Mouse (Mus musculus) 416B (cell line): ENCODE measurements around the gene Lars2.
A peak's percentile ranks its signal among the peaks of the same experiment; 100 is the strongest.

Experiments used
- DNase-seq: peaks from one replicate; pipeline ENCODE4 v3.0.0; 2011; ENCODE audit warnings: low read depth

The Lars2 gene

DNA sequence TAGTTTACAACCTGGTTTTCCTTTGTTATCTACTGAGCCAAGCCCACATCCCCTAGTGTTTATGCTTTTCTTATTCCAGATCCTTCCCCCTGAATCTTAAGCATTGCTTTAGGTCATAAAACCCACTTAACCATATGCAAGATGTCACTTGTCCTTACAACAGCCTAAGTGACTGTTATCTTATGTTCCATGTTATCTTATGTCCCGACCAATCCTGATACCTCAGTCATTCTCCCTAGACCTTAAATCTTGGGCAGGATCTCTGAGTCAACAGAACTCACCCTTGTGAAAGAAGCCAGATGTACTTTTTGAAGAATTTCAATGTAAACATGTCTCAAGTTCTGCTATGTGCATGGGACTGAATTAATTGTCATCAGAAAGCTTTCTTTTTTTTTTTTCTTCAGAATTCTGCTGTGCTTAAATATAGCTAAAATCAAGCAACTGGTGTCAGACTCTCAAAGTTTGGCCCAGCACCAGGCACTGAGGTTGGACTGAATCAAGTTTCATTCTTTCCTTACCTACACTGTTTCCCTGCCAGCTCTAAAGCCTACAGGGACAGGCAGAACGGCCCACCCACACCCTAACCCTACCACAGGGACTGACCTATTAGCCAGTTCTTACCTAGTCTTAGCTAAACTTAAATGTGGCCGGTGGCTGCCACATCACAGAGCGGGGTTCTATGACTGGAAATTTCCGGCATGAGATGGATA lies 24.6 kb downstream of the Lars2 start:
- peak; percentile 13 for DNase-seq

DNA sequence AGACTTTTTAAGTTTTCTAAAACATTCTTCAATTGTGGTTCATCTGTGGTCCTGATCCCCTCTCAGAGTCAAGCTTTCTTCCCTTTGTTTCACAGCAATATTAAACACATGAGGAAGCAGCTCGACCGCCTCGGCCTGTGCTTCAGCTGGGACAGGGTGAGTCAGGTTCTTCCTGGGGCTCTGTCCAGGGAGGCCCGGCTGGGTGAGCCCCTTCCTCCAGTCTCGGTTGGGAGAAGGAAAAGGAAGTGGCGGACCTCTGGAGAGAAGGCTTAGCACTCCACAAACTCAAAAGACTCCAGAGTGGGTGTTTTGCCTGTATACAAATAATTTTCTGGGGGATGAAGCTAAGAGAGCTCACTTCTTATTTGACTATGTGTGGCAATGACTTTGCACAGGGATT lies 28.1 kb downstream of the Lars2 start:
- DNase-seq: no peak

DNA sequence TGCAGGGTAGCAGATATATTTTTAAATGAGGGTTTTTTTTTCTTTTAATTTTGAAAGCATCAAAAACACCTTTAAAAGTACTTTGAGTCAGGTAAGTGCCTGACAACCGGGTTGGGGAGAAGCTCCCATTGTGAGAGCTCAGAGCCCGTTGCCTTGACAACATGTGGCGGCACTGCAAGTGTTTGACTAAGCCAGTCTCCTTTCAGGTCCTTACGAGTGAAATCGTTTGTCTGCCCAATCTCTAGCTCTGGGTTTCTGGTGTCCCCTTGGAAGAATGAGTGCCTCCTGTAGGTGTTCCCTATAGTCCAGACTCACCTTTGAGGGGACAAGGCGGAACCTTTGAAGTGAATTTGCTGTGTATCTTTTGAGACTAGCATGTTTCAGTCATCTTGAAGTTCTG lies 31.0 kb downstream of the Lars2 start:
- DNase-seq: no peak

- DNase-seq: no peak
Measured at GRCm38 (mm10) chr9:123402215-123402614, 35.5 kb downstream of the Lars2 start.

DNA sequence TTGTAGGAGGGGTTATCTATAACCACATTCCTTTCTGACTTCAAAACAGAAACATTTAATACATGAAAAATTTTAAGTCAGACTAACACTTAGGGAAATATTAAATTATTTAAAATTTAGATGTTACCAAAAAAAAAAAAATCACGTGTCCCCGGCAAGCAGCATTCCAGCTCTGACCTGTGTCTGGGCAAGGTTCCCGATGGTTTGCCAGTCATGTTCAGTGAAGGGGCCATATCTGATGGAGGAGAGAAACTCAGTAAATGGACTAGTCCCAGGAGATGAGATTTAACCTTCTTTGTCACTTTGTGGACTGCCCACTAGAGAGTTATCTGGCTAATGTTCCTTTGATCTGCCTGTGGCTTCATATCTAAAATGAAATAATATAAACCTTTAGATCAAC lies 36.3 kb downstream of the Lars2 start:
- DNase-seq: no peak

GRCm38 (mm10) chr9:123405231-123405630 lies 38.5 kb downstream of the Lars2 start:
- DNase-seq: no peak

- DNase-seq: peak; percentile 37
Measured at GRCm38 (mm10) chr9:123408771-123409170, 42.0 kb downstream of the Lars2 start.

DNA sequence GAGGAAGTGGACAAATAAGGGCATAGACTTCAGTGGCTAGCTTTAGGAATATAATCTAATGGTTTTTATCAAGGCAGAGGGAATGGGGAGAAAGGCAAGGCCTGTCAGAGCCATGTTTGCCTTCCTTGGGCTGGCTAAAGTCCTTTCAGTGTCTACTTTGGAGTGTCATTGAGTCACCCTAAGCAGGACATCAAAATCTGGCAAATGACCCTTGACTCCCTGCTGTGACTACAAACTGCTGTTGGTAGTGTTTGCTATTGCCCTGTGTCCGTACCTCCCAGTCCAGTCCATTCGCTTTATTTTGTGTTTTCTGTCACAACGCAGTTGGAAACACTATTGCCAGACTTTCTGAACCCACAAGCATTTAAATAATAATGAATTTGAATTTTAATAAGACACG lies 63.1 kb downstream of the Lars2 start:
- DNase-seq: no peak

DNA sequence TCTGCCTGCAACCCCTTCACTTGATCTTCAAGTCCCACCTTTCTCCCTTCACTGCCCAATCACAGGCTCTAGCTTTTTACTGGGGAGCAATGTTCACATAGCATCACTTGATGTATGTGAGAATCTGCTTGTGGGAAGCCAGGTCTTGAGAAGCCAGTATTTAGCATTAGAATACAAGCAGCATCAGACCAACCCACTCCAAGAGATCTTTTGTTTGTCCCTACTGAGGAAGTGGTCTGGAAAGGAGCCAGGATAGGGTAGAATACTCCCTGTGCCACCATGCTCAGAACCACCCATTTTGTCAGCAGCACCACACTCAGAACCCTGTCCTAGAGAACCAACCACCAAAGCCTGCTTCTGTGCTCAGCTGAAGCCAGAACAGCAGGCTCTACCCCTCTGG lies 64.2 kb downstream of the Lars2 start:
- peak; percentile 67 for DNase-seq

GRCm38 (mm10) chr9:123438223-123438622 lies 71.5 kb downstream of the Lars2 start:
- no peak for DNase-seq

GRCm38 (mm10) chr9:123440230-123441058 lies 73.7 kb downstream of the Lars2 start:
- peak; percentile 44 for DNase-seq

DNA sequence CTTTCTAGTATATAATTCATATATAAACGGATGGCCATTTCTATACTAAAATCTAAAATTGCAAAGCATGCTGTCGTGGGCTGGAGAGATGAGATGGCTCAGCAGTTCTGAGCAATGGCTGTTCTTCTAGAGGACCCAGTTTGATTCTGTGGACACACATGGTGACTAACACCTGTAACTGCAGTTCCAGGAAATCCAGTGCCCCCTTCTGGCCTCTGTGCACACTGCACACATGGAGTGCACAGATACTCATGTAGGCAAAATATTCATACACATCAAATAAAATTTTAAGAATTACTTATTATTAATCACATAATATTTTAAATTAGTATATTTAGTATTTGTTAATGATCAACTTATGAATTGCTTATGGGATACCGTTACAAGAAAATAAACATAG lies 80.4 kb downstream of the Lars2 start:
- peak; percentile 40 for DNase-seq

- DNase-seq: no peak
Measured at GRCm38 (mm10) chr9:123448594-123448993, 81.9 kb downstream of the Lars2 start.

GRCm38 (mm10) chr9:123450174-123450573 lies 83.4 kb downstream of the Lars2 start:
- DNase-seq: peak; percentile 56

- peak; percentile 10 for DNase-seq
Measured at GRCm38 (mm10) chr9:123451772-123452171, 85.0 kb downstream of the Lars2 start.

GRCm38 (mm10) chr9:123456634-123457602 lies 90.2 kb downstream of the Lars2 start:
- no peak for DNase-seq

- peak; percentile 31 for DNase-seq
Measured at GRCm38 (mm10) chr9:123457603-123458002, 90.9 kb downstream of the Lars2 start.

DNA sequence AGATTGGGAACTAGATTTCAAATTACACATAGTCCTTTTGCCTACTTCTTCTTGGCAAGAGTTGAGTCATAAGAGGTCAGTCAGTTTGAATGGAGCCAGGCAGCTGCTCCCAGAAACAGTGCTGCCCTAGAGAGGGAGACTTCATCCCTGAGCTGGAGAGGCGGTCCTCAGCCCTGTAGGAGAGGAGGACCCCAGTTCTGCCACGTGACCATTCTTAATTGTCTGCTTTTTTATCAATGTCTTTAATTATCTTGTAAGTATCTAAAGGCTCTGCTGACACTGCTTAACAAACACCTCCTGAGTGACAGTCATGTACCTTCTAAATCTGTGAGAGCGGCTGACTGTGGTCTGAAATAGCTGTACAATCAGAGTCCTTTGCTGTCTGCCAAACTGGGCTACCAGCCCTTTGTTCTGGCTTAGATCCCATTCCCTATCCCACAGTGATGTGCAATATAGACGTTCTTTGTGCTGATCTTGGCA lies 100.5 kb downstream of the Lars2 start:
- no peak for DNase-seq

GRCm38 (mm10) chr9:123468406-123469085 lies 101.8 kb downstream of the Lars2 start:
- DNase-seq: no peak

DNA sequence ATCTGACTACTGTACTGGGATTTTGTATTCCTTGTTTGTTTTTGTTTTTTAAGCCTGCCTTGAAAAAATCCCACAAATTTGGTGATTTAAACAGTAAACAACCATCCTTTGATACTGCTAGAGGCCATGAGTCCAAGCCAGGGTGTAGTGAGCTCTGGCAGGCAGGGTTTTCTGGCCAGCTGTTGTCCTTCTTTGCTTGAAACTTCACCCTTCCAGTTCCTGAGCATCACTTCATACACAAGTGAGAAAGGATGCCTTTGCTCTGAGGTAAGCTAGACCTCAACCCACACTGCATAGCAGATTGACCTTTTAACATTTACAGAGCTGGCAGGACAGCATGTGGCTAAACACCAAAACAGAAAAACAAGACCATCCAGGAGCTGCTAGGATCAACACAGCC lies 102.4 kb downstream of the Lars2 start:
- DNase-seq: no peak

- no peak for DNase-seq
Measured at GRCm38 (mm10) chr9:123473377-123473776, 106.7 kb downstream of the Lars2 start.

DNA sequence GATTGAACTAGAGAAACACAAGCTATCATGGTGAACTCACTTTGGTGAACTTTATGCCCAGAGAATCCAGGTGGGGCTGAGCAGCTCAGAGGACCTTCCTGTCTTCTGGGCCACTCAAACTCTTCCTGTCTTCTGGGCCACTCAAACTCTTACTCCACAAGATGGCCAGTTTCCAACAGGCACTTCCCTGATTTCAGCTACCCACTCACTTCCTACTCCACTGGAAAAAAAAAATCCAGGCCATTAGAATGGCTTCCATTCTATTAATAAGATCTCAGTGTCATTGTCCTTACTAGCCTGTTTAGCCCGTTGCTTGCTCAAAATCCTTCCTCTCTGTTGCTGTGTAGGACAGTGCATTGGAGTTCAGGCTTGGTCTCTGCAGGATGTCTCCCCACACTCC lies 108.8 kb downstream of the Lars2 start:
- no peak for DNase-seq
